Mouse (Mus musculus) kidney, embryonic 16.5 days (tissue): ENCODE data around the gene Kcnd3. TPM values are rescaled to one million over a fixed set of nuclear protein-coding genes. Genes with fewer than 3 reads are reported as not detected.

Experiments
- ATAC-seq: fragments of 200-750 bp; cut with Nextera tagmentation; 2 replicates; pipeline ENCODE4 v1.8.0; 2017; ENCODE audit warnings: moderate TSS enrichment; ENCODE audit not compliant: low FRiP score, low TSS enrichment
- H3K27ac ChIP-seq: fragments of 300-500 bp; sonication (generic); 2 replicates; pipeline ENCODE4 v1.5.1; 2014; ENCODE audit warnings: low read length
- H3K27me3 ChIP-seq: fragments of 300-500 bp; sonication (generic); 2 replicates; pipeline ENCODE4 v1.6.1; 2014; ENCODE audit warnings: low read length, control low read depth, mixed read lengths; ENCODE audit not compliant: insufficient read depth
- H3K36me3 ChIP-seq: fragments of 300-500 bp; sonication (generic); 2 replicates; pipeline ENCODE4 v1.6.1; 2014; ENCODE audit warnings: low read length, control low read depth, mixed read lengths; ENCODE audit not compliant: insufficient read depth
- H3K4me1 ChIP-seq: fragments of 300-500 bp; sonication (generic); 2 replicates; pipeline ENCODE4 v1.6.1; 2014; ENCODE audit warnings: low read length, control low read depth, mixed read lengths; ENCODE audit not compliant: insufficient read depth
- H3K4me2 ChIP-seq: fragments of 300-500 bp; sonication (generic); replicated peaks from 2 replicates; pipeline ENCODE4 v1.6.1; 2014; ENCODE audit warnings: low read depth, low read length
- H3K4me3 ChIP-seq: fragments of 300-500 bp; sonication (generic); 2 replicates; pipeline ENCODE4 v1.5.1; 2014; ENCODE audit warnings: mild to moderate bottlenecking, low read length
- H3K9ac ChIP-seq: fragments of 300-500 bp; sonication (generic); replicated peaks from 2 replicates; pipeline ENCODE4 v1.6.1; 2014; ENCODE audit warnings: low read length
- H3K9me3 ChIP-seq: fragments of 300-500 bp; sonication (generic); 2 replicates; pipeline ENCODE4 v1.6.1; 2016; ENCODE audit warnings: low read length, control low read depth
- WGBS: fragments of 180-500 bp; shearing (Covaris S2); extraction: QIAGEN DNeasy Blood & Tissue Kit; methylation state at CpG from one replicate; pipeline ENCODE4 v1.1.7; 2014; 5-methylcytosine and 5-hydroxymethylcytosine counted together
- polyA plus RNA-seq: library from polyadenylated mRNA; unstranded; fragments of >200 nt; fragmentation: Nextera tagmentation; extraction: Ambion mirVana; gene quantifications from 2 replicates; pipeline ENCODE4 v1.2.1, GENCODE M21; 2015

The Kcnd3 gene
- polyA plus RNA-seq, 1 experiment from 2014 or later: 2.7 TPM

GRCm38 (mm10) chr3:105452556-105453213, 555 bp downstream of the Kcnd3 start:
- ATAC-seq: peak; percentile 50; the same call in 1 of the 2 replicates
- peak overlapping the region; percentile 100 for H3K4me2 ChIP-seq
- peaks cover 63% of the 10 kb centered on the region for H3K27me3 ChIP-seq
- WGBS: 0% methylated on average over 45 of the region's 60 CpGs
- H3K27ac ChIP-seq: peak overlapping the region; percentile 17; the same call in 1 of the 2 replicates
- H3K9me3 ChIP-seq: no peaks in the 10 kb centered on the region
- peaks cover 21% of the 10 kb centered on the region for H3K4me1 ChIP-seq
- peak overlapping the region; percentile 63 for H3K4me3 ChIP-seq
- H3K36me3 ChIP-seq: no peaks in the 10 kb centered on the region
- H3K9ac ChIP-seq: peak overlapping the region; percentile 77

GRCm38 (mm10) chr3:105453214-105453950, 1.3 kb downstream of the Kcnd3 start:
- H3K4me3 ChIP-seq: peak overlapping the region; percentile 63
- 2% methylated on average over 19 of the region's 19 CpGs for WGBS

GRCm38 (mm10) chr3:105457657-105458056, 5.5 kb downstream of the Kcnd3 start:
- peaks cover 7% of the 10 kb centered on the region; the same call in 1 of the 2 replicates for H3K4me1 ChIP-seq
- H3K9ac ChIP-seq: no peak overlapping the region
- H3K27ac ChIP-seq: no peak overlapping the region
- H3K9me3 ChIP-seq: no peaks in the 10 kb centered on the region
- H3K4me2 ChIP-seq: no peak overlapping the region
- H3K4me3 ChIP-seq: no peak overlapping the region
- peaks cover 41% of the 10 kb centered on the region for H3K27me3 ChIP-seq
- 84% methylated on average over 4 of the region's 4 CpGs for WGBS
- no peaks in the 10 kb centered on the region for H3K36me3 ChIP-seq
- no peak for ATAC-seq

More at GRCm38 (mm10) chr3:105453214-105453950, 1.3 kb downstream of the Kcnd3 start:
- no peak overlapping the region; the same call in 1 of the 2 replicates for H3K27ac ChIP-seq
- peak overlapping the region; percentile 77; the same call in 1 of the 2 replicates for H3K9ac ChIP-seq
- peaks cover 63% of the 10 kb centered on the region for H3K27me3 ChIP-seq
- no peak for ATAC-seq
- peaks cover 21% of the 10 kb centered on the region for H3K4me1 ChIP-seq
- H3K9me3 ChIP-seq: no peaks in the 10 kb centered on the region
- peak overlapping the region; percentile 100 for H3K4me2 ChIP-seq
- H3K36me3 ChIP-seq: no peaks in the 10 kb centered on the region

- ATAC-seq: no peak
- Histone ChIP-seq H3K9ac (no peak overlapping the region), H3K4me2 (no peak overlapping the region), H3K9me3 (no peaks in the 10 kb centered on the region), H3K36me3 (no peaks in the 10 kb centered on the region), H3K27ac (no peak overlapping the region), H3K27me3 (no peaks in the 10 kb centered on the region), H3K4me3 (no peak overlapping the region), H3K4me1 (no peaks in the 10 kb centered on the region)
- WGBS: 70% methylated on average over 8 of the region's 8 CpGs
Measured at GRCm38 (mm10) chr3:105466538-105466937, 14.4 kb downstream of the Kcnd3 start.

GRCm38 (mm10) chr3:105472564-105472963, 20.4 kb downstream of the Kcnd3 start:
- ATAC-seq: no peak
- no peaks in the 10 kb centered on the region for H3K9me3 ChIP-seq
- no peak overlapping the region for H3K27ac ChIP-seq
- no peaks in the 10 kb centered on the region for H3K36me3 ChIP-seq
- H3K4me1 ChIP-seq: no peaks in the 10 kb centered on the region
- no peak overlapping the region for H3K9ac ChIP-seq
- no peak overlapping the region for H3K4me2 ChIP-seq
- no peaks in the 10 kb centered on the region for H3K27me3 ChIP-seq
- WGBS: 86% methylated on average over 1 of the region's 1 CpGs
- H3K4me3 ChIP-seq: no peak overlapping the region

GRCm38 (mm10) chr3:105476408-105476807, 24.3 kb downstream of the Kcnd3 start:
- ATAC-seq: no peak
- WGBS: 77% methylated on average over 1 of the region's 1 CpGs
- H3K9ac ChIP-seq: no peak overlapping the region
- H3K9me3 ChIP-seq: no peaks in the 10 kb centered on the region
- H3K4me3 ChIP-seq: no peak overlapping the region
- peaks cover 5% of the 10 kb centered on the region for H3K4me1 ChIP-seq
- no peak overlapping the region for H3K4me2 ChIP-seq
- no peaks in the 10 kb centered on the region for H3K36me3 ChIP-seq
- no peak overlapping the region for H3K27ac ChIP-seq
- no peaks in the 10 kb centered on the region for H3K27me3 ChIP-seq

GRCm38 (mm10) chr3:105478876-105479275, 26.7 kb downstream of the Kcnd3 start:
- H3K9me3 ChIP-seq: no peaks in the 10 kb centered on the region
- no peaks in the 10 kb centered on the region for H3K27me3 ChIP-seq
- H3K9ac ChIP-seq: no peak overlapping the region
- H3K4me1 ChIP-seq: peaks cover 12% of the 10 kb centered on the region
- no peak overlapping the region for H3K4me2 ChIP-seq
- H3K27ac ChIP-seq: no peak overlapping the region
- no peak overlapping the region for H3K4me3 ChIP-seq
- 89% methylated on average over 4 of the region's 4 CpGs for WGBS
- no peak for ATAC-seq
- no peaks in the 10 kb centered on the region for H3K36me3 ChIP-seq

GRCm38 (mm10) chr3:105481419-105481818, 29.3 kb downstream of the Kcnd3 start:
- 0 out of 2 replicates have a peak overlapping the region, but pooled peaks have one; percentile 2 for H3K4me2 ChIP-seq
- no peak overlapping the region for H3K4me3 ChIP-seq
- no peak overlapping the region for H3K9ac ChIP-seq
- peaks cover 12% of the 10 kb centered on the region for H3K4me1 ChIP-seq
- no peak overlapping the region for H3K27ac ChIP-seq
- ATAC-seq: no peak
- H3K36me3 ChIP-seq: no peaks in the 10 kb centered on the region
- H3K27me3 ChIP-seq: no peaks in the 10 kb centered on the region
- H3K9me3 ChIP-seq: no peaks in the 10 kb centered on the region
- WGBS: 44% methylated on average over 8 of the region's 8 CpGs

- H3K27me3 ChIP-seq: no peaks in the 10 kb centered on the region
- H3K36me3 ChIP-seq: no peaks in the 10 kb centered on the region
- WGBS: 61% methylated on average over 13 of the region's 13 CpGs
- H3K9me3 ChIP-seq: no peaks in the 10 kb centered on the region
- ATAC-seq: no peak
- no peak overlapping the region for H3K4me3 ChIP-seq
- peaks cover 12% of the 10 kb centered on the region for H3K4me1 ChIP-seq
- no peak overlapping the region for H3K27ac ChIP-seq
- H3K4me2 ChIP-seq: no peak overlapping the region
- no peak overlapping the region for H3K9ac ChIP-seq
Measured at GRCm38 (mm10) chr3:105483651-105484052, 31.5 kb downstream of the Kcnd3 start.

- Histone ChIP-seq H3K27me3 (no peaks in the 10 kb centered on the region), H3K4me1 (no peaks in the 10 kb centered on the region), H3K36me3 (no peaks in the 10 kb centered on the region), H3K9me3 (no peaks in the 10 kb centered on the region), H3K9ac (no peak overlapping the region), H3K4me3 (no peak overlapping the region), H3K27ac (no peak overlapping the region), H3K4me2 (no peak overlapping the region)
- ATAC-seq: no peak
- WGBS: 42% methylated on average over 8 of the region's 8 CpGs
Measured at GRCm38 (mm10) chr3:105487171-105487570, 35.0 kb downstream of the Kcnd3 start.
